Mouse (Mus musculus) embryonic facial prominence, embryonic 10.5 days (tissue): ENCODE measurements around the gene Mfsd14a. TPM values are rescaled to one million over a fixed set of nuclear protein-coding genes. Genes with fewer than 3 reads are reported as not detected.
"Not testable (repeated sequence)": the region's sequence is repeated elsewhere in the genome, so short reads cannot be mapped to it uniquely, and the experiment has no call there.

Experiments used
- DNase-seq: peaks from one replicate; pipeline ENCODE4 v3.0.0-alpha.2; 2017; ENCODE audit warnings: low spot score
- H3K27ac ChIP-seq: fragments of 300-500 bp; sonication (generic); replicated peaks from 2 replicates; pipeline ENCODE4 v1.5.1; 2016; ENCODE audit warnings: mild to moderate bottlenecking
- H3K27me3 ChIP-seq: fragments of 300-500 bp; sonication (generic); replicated peaks from 2 replicates; pipeline ENCODE4 v1.6.1; 2016; ENCODE audit warnings: low read depth, mild to moderate bottlenecking; ENCODE audit not compliant: poor library complexity, severe bottlenecking
- H3K36me3 ChIP-seq: fragments of 300-500 bp; sonication (generic); replicated peaks from 2 replicates; pipeline ENCODE4 v1.6.1; 2016; ENCODE audit warnings: mild to moderate bottlenecking, moderate library complexity
- H3K4me1 ChIP-seq: fragments of 300-500 bp; sonication (generic); 2 replicates; pipeline ENCODE4 v1.6.1; 2016
- H3K4me3 ChIP-seq: fragments of 300-500 bp; sonication (generic); 2 replicates; pipeline ENCODE4 v1.5.1; 2016; ENCODE audit warnings: mild to moderate bottlenecking, moderate library complexity
- H3K9me3 ChIP-seq: fragments of 300-500 bp; sonication (generic); 2 replicates; pipeline ENCODE4 v1.6.1; 2016; ENCODE audit warnings: mild to moderate bottlenecking
- WGBS: fragments of 180-500 bp; shearing (Covaris S2); methylation state at CpG from one replicate; pipeline ENCODE4 v1.1.7; 2016; 5-methylcytosine and 5-hydroxymethylcytosine counted together
- polyA plus RNA-seq: library from polyadenylated mRNA; unstranded; fragments of >200 nt; fragmentation: Nextera tagmentation; extraction: Ambion mirVana; gene quantifications from 2 replicates; pipeline ENCODE4 v1.2.1, GENCODE M21; 2016

Mfsd14a gene
- polyA plus RNA-seq, 1 experiment from 2014 or later: 80.7 TPM

- H3K36me3 ChIP-seq, H3K9me3 ChIP-seq, H3K27me3 ChIP-seq, DNase-seq, H3K4me3 ChIP-seq, H3K27ac ChIP-seq: not testable (repeated sequence)
- WGBS: 90% methylated on average over 9 of the region's 9 CpGs
- H3K4me1 ChIP-seq: peaks cover 25% of the 10 kb centered on the region
Observed at GRCm38 (mm10) chr3:116664281-116664680, 1.8 kb upstream of the Mfsd14a start.

GRCm38 (mm10) chr3:116661870-116662414, 535 bp downstream of the Mfsd14a start:
- Histone ChIP-seq H3K27me3 (no peaks in the 10 kb centered on the region), H3K36me3 (no peaks in the 10 kb centered on the region), H3K4me1 (peaks cover 42% of the 10 kb centered on the region), H3K27ac (peak overlapping the region; percentile 99), H3K4me3 (peak overlapping the region; percentile 97), H3K9me3 (no peaks in the 10 kb centered on the region)
- WGBS: under 1% methylated on average over 68 of the region's 68 CpGs
- DNase-seq: no peak

GRCm38 (mm10) chr3:116661288-116661869, 1.1 kb downstream of the Mfsd14a start:
- Histone ChIP-seq H3K4me1 (peaks cover 42% of the 10 kb centered on the region), H3K4me3 (peak overlapping the region; percentile 97), H3K9me3 (no peaks in the 10 kb centered on the region), H3K27me3 (no peaks in the 10 kb centered on the region), H3K36me3 (no peaks in the 10 kb centered on the region), H3K27ac (peak overlapping the region; percentile 99)
- 7% methylated on average over 16 of the region's 16 CpGs for WGBS
- no peak for DNase-seq

- peak overlapping the region; percentile 97; the same call in 1 of the 2 replicates for H3K4me3 ChIP-seq
Observed at GRCm38 (mm10) chr3:116659856-116660430, 2.5 kb downstream of the Mfsd14a start.

GRCm38 (mm10) chr3:116658928-116659565, 3.4 kb downstream of the Mfsd14a start:
- Histone ChIP-seq H3K27me3 (no peaks in the 10 kb centered on the region), H3K27ac (no peak overlapping the region), H3K9me3 (no peaks in the 10 kb centered on the region), H3K36me3 (no peaks in the 10 kb centered on the region), H3K4me3 (no peak overlapping the region), H3K4me1 (peaks cover 42% of the 10 kb centered on the region)
- no peak for DNase-seq
- 72% methylated on average over 15 of the region's 15 CpGs for WGBS

More at GRCm38 (mm10) chr3:116659856-116660430, 2.5 kb downstream of the Mfsd14a start:
- H3K4me1 ChIP-seq: peaks cover 42% of the 10 kb centered on the region
- no peak overlapping the region for H3K27ac ChIP-seq
- 86% methylated on average over 13 of the region's 13 CpGs for WGBS
- no peak for DNase-seq
- H3K9me3 ChIP-seq: no peaks in the 10 kb centered on the region
- H3K36me3 ChIP-seq: no peaks in the 10 kb centered on the region
- H3K27me3 ChIP-seq: no peaks in the 10 kb centered on the region

GRCm38 (mm10) chr3:116656184-116656965, 6.1 kb downstream of the Mfsd14a start:
- no peaks in the 10 kb centered on the region for H3K9me3 ChIP-seq
- H3K27me3 ChIP-seq: no peaks in the 10 kb centered on the region
- WGBS: 81% methylated on average over 7 of the region's 7 CpGs
- no peak for DNase-seq
- peaks cover 48% of the 10 kb centered on the region for H3K4me1 ChIP-seq
- H3K27ac ChIP-seq: no peak overlapping the region
- H3K36me3 ChIP-seq: no peaks in the 10 kb centered on the region
- H3K4me3 ChIP-seq: no peak overlapping the region

- 94% methylated on average over 11 of the region's 11 CpGs for WGBS
- not testable (repeated sequence) for DNase-seq
- peaks cover 25% of the 10 kb centered on the region for H3K4me1 ChIP-seq
Observed at GRCm38 (mm10) chr3:116654051-116654450, 8.4 kb downstream of the Mfsd14a start.

GRCm38 (mm10) chr3:116653278-116653945, 9.1 kb downstream of the Mfsd14a start:
- no peaks in the 10 kb centered on the region for H3K27me3 ChIP-seq
- no peaks in the 10 kb centered on the region for H3K9me3 ChIP-seq
- no peak overlapping the region for H3K27ac ChIP-seq
- 87% methylated on average over 5 of the region's 5 CpGs for WGBS
- no peak for DNase-seq
- no peak overlapping the region for H3K4me3 ChIP-seq
- H3K4me1 ChIP-seq: peaks cover 20% of the 10 kb centered on the region
- peaks cover 23% of the 10 kb centered on the region for H3K36me3 ChIP-seq

More at GRCm38 (mm10) chr3:116654051-116654450, 8.4 kb downstream of the Mfsd14a start:
- not testable (repeated sequence) for H3K4me3 ChIP-seq, H3K27me3 ChIP-seq, H3K9me3 ChIP-seq, H3K27ac ChIP-seq
- H3K36me3 ChIP-seq: peaks cover 18% of the 10 kb centered on the region

- H3K4me3 ChIP-seq: no peak overlapping the region
- 78% methylated on average over 3 of the region's 3 CpGs for WGBS
- peaks cover 11% of the 10 kb centered on the region for H3K4me1 ChIP-seq
- DNase-seq: no peak
- H3K27me3 ChIP-seq: no peaks in the 10 kb centered on the region
- H3K27ac ChIP-seq: no peak overlapping the region
- H3K36me3 ChIP-seq: peaks cover 32% of the 10 kb centered on the region
- no peaks in the 10 kb centered on the region for H3K9me3 ChIP-seq
Observed at GRCm38 (mm10) chr3:116652033-116652446, 10.4 kb downstream of the Mfsd14a start.

GRCm38 (mm10) chr3:116650698-116651097, 11.8 kb downstream of the Mfsd14a start:
- WGBS: 95% methylated on average over 9 of the region's 9 CpGs
- peaks cover 10% of the 10 kb centered on the region for H3K4me1 ChIP-seq
- H3K9me3 ChIP-seq: no peaks in the 10 kb centered on the region
- peaks cover 46% of the 10 kb centered on the region for H3K36me3 ChIP-seq
- H3K27me3 ChIP-seq: no peaks in the 10 kb centered on the region
- no peak overlapping the region for H3K4me3 ChIP-seq
- DNase-seq: no peak
- no peak overlapping the region for H3K27ac ChIP-seq

- WGBS: 93% methylated on average over 7 of the region's 7 CpGs
- Histone ChIP-seq H3K27me3 (no peaks in the 10 kb centered on the region), H3K36me3 (peaks cover 65% of the 10 kb centered on the region), H3K4me3 (no peak overlapping the region), H3K27ac (no peak overlapping the region), H3K9me3 (no peaks in the 10 kb centered on the region), H3K4me1 (peaks cover 10% of the 10 kb centered on the region)
- no peak for DNase-seq
Observed at GRCm38 (mm10) chr3:116648805-116649204, 13.7 kb downstream of the Mfsd14a start.

GRCm38 (mm10) chr3:116646387-116646786, 16.1 kb downstream of the Mfsd14a start:
- no peaks in the 10 kb centered on the region for H3K4me1 ChIP-seq
- no peak overlapping the region for H3K4me3 ChIP-seq
- H3K36me3 ChIP-seq: peaks cover 88% of the 10 kb centered on the region
- WGBS: 98% methylated on average over 1 of the region's 1 CpGs
- no peaks in the 10 kb centered on the region for H3K27me3 ChIP-seq
- no peaks in the 10 kb centered on the region for H3K9me3 ChIP-seq
- no peak for DNase-seq
- H3K27ac ChIP-seq: no peak overlapping the region
